ENCODE assay signal across 13 mouse cellular contexts in genomic region chr13:113227666-113228463, GRCm38 (mm10). TPM values are rescaled to one million over a fixed set of nuclear protein-coding genes. Genes with fewer than 3 reads are reported as not detected.
A peak's percentile ranks its signal among the peaks of the same experiment; 100 is the strongest.
DNase-seq lines count a peak whose midpoint lies in the region; ATAC-seq and TF ChIP-seq lines count a peak whose summit lies in the region.
"Had no signal": no experiment of that assay in that cellular context is flagged by ENCODE, and none has a peak within 500 bp of the region (broad histone marks: within the 10 kb centered on the region; RNA-seq: fewer than 3 reads in every experiment).

No protein-coding gene starts in this region.

- H3K4me2 ChIP-seq in kidney, embryonic 15.5 days = no peak overlapping the region
- H3K4me2 ChIP-seq: heart, embryonic 13.5 days; limb, embryonic 15.5 days had no signal

- peak; percentile 12 for DNase-seq in adrenal gland, postnatal 25 days
- no peak for DNase-seq in adrenal gland, postnatal 4 days (ENCODE audit: low spot score in 2 of 2)
- DNase-seq in kidney, adult 9 months = peak; percentile 34
- DNase-seq in lung, postnatal 14 days = peak; percentile 45
- no peak for DNase-seq in cerebellum, adult 11-12 months
- no peak for DNase-seq in cerebellum, adult 9-11 months
- DNase-seq: layer of hippocampus, adult 9-11 months had no signal

- no peak for ATAC-seq in kidney, embryonic 15.5 days (replicated peaks; ENCODE audit: low FRiP score)

- H3K9me3 ChIP-seq in kidney, embryonic 15.5 days (replicated peaks) = no peaks in the 10 kb centered on the region
- H3K9me3 ChIP-seq in E14TG2a.4 (ENCODE audit: low read length) = 0 out of 2 replicates have a peak, but pooled peaks cover 3% of the 10 kb centered on the region
- H3K9me3 ChIP-seq: heart, embryonic 13.5 days; limb, embryonic 15.5 days; midbrain, embryonic 10.5 days had no signal

- H3K4me1 ChIP-seq in kidney, embryonic 15.5 days = peaks cover 5% of the 10 kb centered on the region; the same call in 1 of the 2 replicates
- H3K4me1 ChIP-seq in E14TG2a.4 (replicated peaks; ENCODE audit: low read depth, low read length) = peaks cover 18% of the 10 kb centered on the region

- H3K36me3 ChIP-seq in kidney, embryonic 15.5 days = no peaks in the 10 kb centered on the region
- H3K36me3 ChIP-seq in E14TG2a.4 (ENCODE audit: insufficient read depth, low read length) = no peaks in the 10 kb centered on the region
- H3K36me3 ChIP-seq: heart, embryonic 13.5 days; limb, embryonic 15.5 days; midbrain, embryonic 10.5 days had no signal

- H3K27me3 ChIP-seq in kidney, embryonic 15.5 days = no peaks in the 10 kb centered on the region
- peaks cover 31% of the 10 kb centered on the region for H3K27me3 ChIP-seq in E14TG2a.4 (ENCODE audit: insufficient read depth, low read length)
- H3K27me3 ChIP-seq: heart, embryonic 13.5 days; limb, embryonic 15.5 days had no signal

- H3K4me3 ChIP-seq in kidney, embryonic 15.5 days (replicated peaks) = no peak overlapping the region
- no peak overlapping the region for H3K4me3 ChIP-seq in E14TG2a.4 (replicated peaks; ENCODE audit: low read length)
- H3K4me3 ChIP-seq: heart, embryonic 13.5 days; limb, embryonic 15.5 days; midbrain, embryonic 10.5 days had no signal

- WGBS in kidney, embryonic 15.5 days = 85% methylated on average over 17 of the region's 17 CpGs

- H3K9ac ChIP-seq in kidney, embryonic 15.5 days = no peak overlapping the region
- H3K9ac ChIP-seq: heart, embryonic 13.5 days; limb, embryonic 15.5 days had no signal

- no peak overlapping the region for H3K27ac ChIP-seq in kidney, embryonic 15.5 days
- H3K27ac ChIP-seq: heart, embryonic 13.5 days; limb, embryonic 15.5 days; midbrain, embryonic 10.5 days had no signal

- TF ChIP-seq CTCF in E14TG2a.4 (conservative IDR thresholded peaks at IDR 0.05; ENCODE audit: low read length) = peak; percentile 45

RNA-seq across cellular contexts. Expression of gene Gzmk, which starts 2.2 kb away (rescaled TPM):
- not detected in 2 replicates for total RNA-seq in adrenal gland, postnatal 25 days (2021)
- total RNA-seq in adrenal gland, postnatal 4 days (2021) = not detected
- not detected in 2 replicates for polyA plus RNA-seq in kidney, embryonic 15.5 days (2015; fragmentation: Nextera tagmentation; extraction: Ambion mirVana)
- polyA plus RNA-seq: heart, embryonic 13.5 days; limb, embryonic 15.5 days; midbrain, embryonic 10.5 days; neural tube, embryonic 11.5 days had no signal

RNA-seq across cellular contexts. Expression of gene Esm1, which starts 18.4 kb away (rescaled TPM):
- 8.4 and 11.5 TPM in 2 replicates for total RNA-seq in adrenal gland, postnatal 25 days (2021)
- total RNA-seq in adrenal gland, postnatal 4 days (2021) = 10 to 100 TPM; 11.7 to 14.6 TPM
- 7.9 and 8.1 TPM in 2 replicates for polyA plus RNA-seq in kidney, embryonic 15.5 days (2015; fragmentation: Nextera tagmentation; extraction: Ambion mirVana)

Comparison
In these comparisons a context has a peak if more than half of its experiments do, and no peak if none do; other contexts are left out.
1. DNase-seq: peak in adrenal gland, postnatal 25 days (single experiment), kidney, adult 9 months (single experiment) and lung, postnatal 14 days (single experiment); none in adrenal gland, postnatal 4 days (0 of 2), cerebellum, adult 11-12 months (single experiment) and cerebellum, adult 9-11 months (single experiment).